Mouse (Mus musculus) lung, embryonic 14.5 days (tissue): ENCODE data around the gene Rreb1. TPM values are rescaled to one million over a fixed set of nuclear protein-coding genes. Genes with fewer than 3 reads are reported as not detected.

Experiments used
- ATAC-seq: fragments of 200-750 bp; cut with Nextera tagmentation; 2 replicates; pipeline ENCODE4 v1.8.0; 2017; ENCODE audit warnings: mild to moderate bottlenecking, moderate TSS enrichment, moderate library complexity; ENCODE audit not compliant: insufficient read depth
- DNase-seq: peaks from one replicate; pipeline ENCODE4 v3.0.0-alpha.2; 2015
- H3K27ac ChIP-seq: fragments of 300-500 bp; sonication (generic); 2 replicates; pipeline ENCODE4 v1.5.1; 2014; ENCODE audit warnings: low read depth, mild to moderate bottlenecking, moderate library complexity
- H3K27me3 ChIP-seq: fragments of 300-500 bp; sonication (generic); 2 replicates; pipeline ENCODE4 v1.6.1; 2014; ENCODE audit warnings: low read length, control low read depth; ENCODE audit not compliant: insufficient read depth
- H3K36me3 ChIP-seq: fragments of 300-500 bp; sonication (generic); 2 replicates; pipeline ENCODE4 v1.6.1; 2014; ENCODE audit warnings: control low read depth; ENCODE audit not compliant: insufficient read depth
- H3K4me1 ChIP-seq: fragments of 300-500 bp; sonication (generic); 2 replicates; pipeline ENCODE4 v1.6.1; 2014; ENCODE audit warnings: antibody characterized with exemption, control low read depth; ENCODE audit not compliant: insufficient read depth
- H3K4me2 ChIP-seq: fragments of 300-500 bp; sonication (generic); 2 replicates; pipeline ENCODE4 v1.6.1; 2014; ENCODE audit warnings: mild to moderate bottlenecking
- H3K4me3 ChIP-seq: fragments of 300-500 bp; sonication (generic); 2 replicates; pipeline ENCODE4 v1.5.1; 2014; ENCODE audit warnings: low read depth, low read length
- H3K9ac ChIP-seq: fragments of 300-500 bp; sonication (generic); 2 replicates; pipeline ENCODE4 v1.6.1; 2014
- H3K9me3 ChIP-seq: fragments of 300-500 bp; sonication (generic); 2 replicates; pipeline ENCODE4 v1.6.1; 2016; ENCODE audit warnings: low read depth, low read length, control low read depth
- CTCF ChIP-seq: IDR thresholded peaks from 2 replicates; pipeline ENCODE4 v1.5.1; 2016; ENCODE audit warnings: antibody characterized with exemption, low read depth
- WGBS: fragments of 180-500 bp; shearing (Covaris S2); extraction: QIAGEN DNeasy Blood & Tissue Kit; methylation state at CpG from one replicate; pipeline ENCODE4 v1.1.7; 2014; 5-methylcytosine and 5-hydroxymethylcytosine counted together
- polyA plus RNA-seq: library from polyadenylated mRNA; unstranded; fragments of >200 nt; fragmentation: Nextera tagmentation; extraction: Ambion mirVana; gene quantifications from 2 replicates; pipeline ENCODE4 v1.2.1, GENCODE M21; 2014

Gene Rreb1
- polyA plus RNA-seq, 1 experiment from 2014 or later: 22.5 TPM

GRCm38 (mm10) chr13:37912591-37913467, 134.6 kb downstream of the Rreb1 start:
- Histone ChIP-seq H3K4me3 (no peak overlapping the region), H3K9me3 (no peaks in the 10 kb centered on the region), H3K4me1 (0 out of 2 replicates have a peak, but pooled peaks cover 7% of the 10 kb centered on the region), H3K4me2 (no peak overlapping the region), H3K9ac (no peak overlapping the region), H3K27me3 (no peaks in the 10 kb centered on the region), H3K36me3 (peaks cover 67% of the 10 kb centered on the region), H3K27ac (no peak overlapping the region)
- no peak for DNase-seq
- TF ChIP-seq CTCF: no peak
- WGBS: 44% methylated on average over 12 of the region's 12 CpGs
- ATAC-seq: no peak

GRCm38 (mm10) chr13:37913963-37914362, 135.8 kb downstream of the Rreb1 start:
- no peak for TF ChIP-seq CTCF
- H3K27me3 ChIP-seq: no peaks in the 10 kb centered on the region
- H3K4me2 ChIP-seq: no peak overlapping the region
- H3K36me3 ChIP-seq: peaks cover 68% of the 10 kb centered on the region
- no peaks in the 10 kb centered on the region for H3K9me3 ChIP-seq
- H3K9ac ChIP-seq: no peak overlapping the region
- 80% methylated on average over 3 of the region's 3 CpGs for WGBS
- H3K4me3 ChIP-seq: no peak overlapping the region
- peaks cover 11% of the 10 kb centered on the region for H3K4me1 ChIP-seq
- DNase-seq: no peak
- no peak overlapping the region for H3K27ac ChIP-seq
- ATAC-seq: no peak

- peak; percentile 87 for DNase-seq
- no peak overlapping the region for H3K4me2 ChIP-seq
- 62% methylated on average over 15 of the region's 15 CpGs for WGBS
- no peak overlapping the region for H3K9ac ChIP-seq
- peaks cover 58% of the 10 kb centered on the region for H3K36me3 ChIP-seq
- ATAC-seq: peak; percentile 74
- no peaks in the 10 kb centered on the region for H3K9me3 ChIP-seq
- TF ChIP-seq CTCF: no peak
- H3K4me3 ChIP-seq: no peak overlapping the region
- H3K27ac ChIP-seq: peak overlapping the region; percentile 76
- no peaks in the 10 kb centered on the region for H3K27me3 ChIP-seq
- peaks cover 6% of the 10 kb centered on the region for H3K4me1 ChIP-seq
These were observed 140.4 kb downstream of the Rreb1 start for GRCm38 (mm10) chr13:37918336-37919261.

- H3K27me3 ChIP-seq: no peaks in the 10 kb centered on the region
- no peak overlapping the region for H3K9ac ChIP-seq
- H3K36me3 ChIP-seq: peaks cover 58% of the 10 kb centered on the region
- no peak for TF ChIP-seq CTCF
- H3K4me1 ChIP-seq: peaks cover 13% of the 10 kb centered on the region
- no peak overlapping the region for H3K27ac ChIP-seq
- WGBS: 88% methylated on average over 3 of the region's 3 CpGs
- no peaks in the 10 kb centered on the region for H3K9me3 ChIP-seq
- no peak overlapping the region for H3K4me2 ChIP-seq
- no peak overlapping the region for H3K4me3 ChIP-seq
- DNase-seq: no peak
- no peak for ATAC-seq
These were observed 141.6 kb downstream of the Rreb1 start for GRCm38 (mm10) chr13:37919711-37920277.

GRCm38 (mm10) chr13:37920727-37921126, 142.5 kb downstream of the Rreb1 start:
- DNase-seq: no peak
- ATAC-seq: no peak
- H3K4me3 ChIP-seq: no peak overlapping the region
- peaks cover 13% of the 10 kb centered on the region for H3K4me1 ChIP-seq
- no peak for TF ChIP-seq CTCF
- no peak overlapping the region for H3K27ac ChIP-seq
- H3K4me2 ChIP-seq: no peak overlapping the region
- H3K27me3 ChIP-seq: no peaks in the 10 kb centered on the region
- H3K36me3 ChIP-seq: peaks cover 60% of the 10 kb centered on the region
- 51% methylated on average over 2 of the region's 2 CpGs for WGBS
- no peak overlapping the region for H3K9ac ChIP-seq
- no peaks in the 10 kb centered on the region for H3K9me3 ChIP-seq

- H3K4me2 ChIP-seq: no peak overlapping the region
- WGBS: 78% methylated on average over 4 of the region's 4 CpGs
- H3K4me1 ChIP-seq: peaks cover 13% of the 10 kb centered on the region
- H3K4me3 ChIP-seq: no peak overlapping the region
- no peak overlapping the region for H3K9ac ChIP-seq
- TF ChIP-seq CTCF: no peak
- ATAC-seq: no peak
- H3K27ac ChIP-seq: no peak overlapping the region
- peaks cover 48% of the 10 kb centered on the region for H3K36me3 ChIP-seq
- no peaks in the 10 kb centered on the region for H3K27me3 ChIP-seq
- no peaks in the 10 kb centered on the region for H3K9me3 ChIP-seq
- no peak for DNase-seq
These were observed 144.9 kb downstream of the Rreb1 start for GRCm38 (mm10) chr13:37923091-37923490.
